Mouse (Mus musculus) ovary, postnatal 14 days (tissue): ENCODE data around the gene Lyve1.

Experiments
- DNase-seq: peaks from one replicate; pipeline ENCODE4 v3.0.0; 2022; ENCODE audit warnings: low spot score

Gene Lyve1

DNA sequence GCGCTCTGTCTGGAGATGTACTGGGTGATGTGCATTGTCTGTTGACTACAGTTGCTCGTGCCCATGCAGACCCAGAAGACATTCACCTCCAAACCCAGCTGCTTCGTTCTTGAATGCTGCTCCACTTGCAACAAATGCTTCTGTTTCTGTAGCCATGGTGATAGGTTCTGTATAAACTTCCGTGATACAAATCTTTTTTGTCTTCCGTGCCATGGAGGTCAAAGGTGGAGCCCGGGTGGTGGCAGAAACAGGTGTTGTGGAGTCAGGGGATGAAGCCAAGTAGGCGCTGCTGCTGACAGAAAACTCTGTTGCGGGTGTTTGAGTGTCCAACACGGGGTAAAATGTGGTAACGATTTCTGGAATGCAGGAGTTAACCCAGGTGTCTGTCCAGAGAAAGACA is 9.4 kb downstream of the Lyve1 start:
- no peak for DNase-seq

DNA sequence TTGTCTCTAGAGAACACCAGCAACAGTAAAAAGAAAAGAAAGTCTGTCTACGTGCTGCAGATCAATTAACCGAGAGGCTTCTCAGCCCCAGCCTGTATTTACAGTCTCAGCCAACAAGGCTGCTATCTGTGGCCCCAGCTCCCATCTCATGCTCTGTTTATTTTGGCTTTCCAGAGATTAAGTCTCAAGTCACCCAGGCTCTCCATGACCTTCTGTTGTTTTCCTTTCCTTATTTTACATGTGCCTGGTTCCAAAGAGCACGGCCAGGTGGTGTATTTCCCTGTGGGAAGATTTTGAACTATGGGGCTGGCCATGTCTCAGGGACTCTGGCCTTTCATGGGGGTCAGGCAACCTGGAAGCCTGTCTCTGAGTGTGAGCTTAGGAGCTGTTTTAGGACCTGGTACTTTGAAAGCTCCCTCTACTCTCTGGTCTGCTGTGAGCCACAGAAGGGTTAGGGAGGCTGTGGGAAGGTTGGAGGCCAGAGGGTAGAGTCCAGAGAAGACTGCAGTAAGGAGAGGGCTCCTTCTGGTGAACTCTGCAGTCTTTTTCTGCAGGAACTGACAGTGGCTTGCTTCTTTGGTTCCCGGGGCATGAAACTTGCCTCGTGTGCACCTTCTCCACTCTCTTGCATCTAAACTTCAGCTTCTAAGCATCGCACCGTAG is 11.4 kb downstream of the Lyve1 start:
- no peak for DNase-seq

GRCm38 (mm10) chr7:110848371-110848770 is 14.7 kb downstream of the Lyve1 start:
- DNase-seq, result no peak

GRCm38 (mm10) chr7:110847321-110847720 is 15.7 kb downstream of the Lyve1 start:
- no peak for DNase-seq

DNA sequence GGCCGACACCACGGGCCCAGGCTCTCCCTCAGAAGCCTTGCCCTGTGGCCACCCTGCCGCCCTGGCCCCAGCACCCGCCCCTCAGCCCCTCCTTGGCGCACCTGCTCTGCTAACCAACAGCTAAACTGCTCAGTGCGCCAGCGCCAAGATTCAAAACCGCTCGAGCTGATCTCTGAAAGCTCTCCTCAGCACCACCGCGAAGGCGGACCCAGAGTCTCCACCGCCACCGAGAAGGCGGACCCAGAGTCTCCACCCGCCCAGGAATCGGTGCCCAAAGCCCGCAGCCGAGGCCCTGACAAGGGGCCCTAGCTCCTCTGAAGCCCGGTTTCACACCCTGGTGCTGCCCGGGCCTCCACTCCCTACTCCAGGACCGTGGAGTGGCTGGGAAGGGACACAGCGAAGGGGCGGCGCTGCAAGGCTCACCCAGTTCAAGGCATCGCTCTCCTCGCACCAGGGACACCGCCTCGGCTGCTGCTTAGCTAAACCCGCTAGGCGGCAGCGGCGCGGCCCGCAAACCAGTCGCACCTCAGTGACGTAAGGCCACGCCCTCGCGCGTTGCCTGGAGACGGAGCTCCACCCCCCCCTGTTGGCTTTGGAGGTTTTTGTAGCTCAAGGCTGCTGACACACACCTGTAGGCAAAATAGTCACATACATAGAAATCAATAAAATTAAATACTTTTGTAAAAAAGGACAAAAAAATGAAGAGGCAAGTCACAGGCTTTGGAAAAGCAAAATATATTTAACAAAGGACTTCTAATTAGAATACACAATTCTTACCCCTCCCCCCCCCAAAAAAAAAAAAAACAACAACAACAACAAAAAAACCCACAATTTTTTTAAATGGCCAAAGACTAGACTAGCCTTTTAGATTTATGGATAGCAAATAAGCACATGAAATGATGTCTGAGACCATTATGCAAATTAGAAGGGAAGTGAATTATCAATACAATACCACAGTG is 18.8 kb downstream of the Lyve1 start, which contains the start of gene Rnf141:
Gene Rnf141, minus strand, starts transcription at position 542 of the 959 bp plus-strand sequence.
- DNase-seq, result peak; percentile 88

- no peak for DNase-seq
Measured at GRCm38 (mm10) chr7:110840332-110840731, 22.7 kb downstream of the Lyve1 start.

DNA sequence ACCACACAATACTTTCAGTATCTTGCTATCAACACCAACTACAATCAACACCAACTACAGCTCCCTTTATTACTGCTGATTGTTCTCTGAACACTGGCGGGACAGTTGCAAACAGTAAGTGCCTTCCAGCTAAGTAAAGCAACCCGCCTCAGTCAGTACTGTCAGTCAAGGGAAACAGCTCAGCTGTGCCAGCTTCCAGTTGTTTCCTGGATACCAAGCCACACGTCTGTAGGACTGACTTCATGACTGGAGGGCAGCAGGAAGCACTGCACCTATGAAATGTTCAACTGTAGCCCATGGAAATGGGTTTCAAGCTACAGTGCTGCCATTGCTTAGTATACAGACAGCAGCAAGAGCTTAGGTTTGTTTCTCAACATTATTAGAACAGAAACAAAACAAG is 28.5 kb downstream of the Lyve1 start:
- DNase-seq, result no peak

- no peak for DNase-seq
Measured at GRCm38 (mm10) chr7:110834018-110834417, 29.0 kb downstream of the Lyve1 start.

GRCm38 (mm10) chr7:110833024-110833423 is 30.0 kb downstream of the Lyve1 start:
- no peak for DNase-seq

GRCm38 (mm10) chr7:110823995-110824953 is 38.8 kb downstream of the Lyve1 start:
- no peak for DNase-seq

DNA sequence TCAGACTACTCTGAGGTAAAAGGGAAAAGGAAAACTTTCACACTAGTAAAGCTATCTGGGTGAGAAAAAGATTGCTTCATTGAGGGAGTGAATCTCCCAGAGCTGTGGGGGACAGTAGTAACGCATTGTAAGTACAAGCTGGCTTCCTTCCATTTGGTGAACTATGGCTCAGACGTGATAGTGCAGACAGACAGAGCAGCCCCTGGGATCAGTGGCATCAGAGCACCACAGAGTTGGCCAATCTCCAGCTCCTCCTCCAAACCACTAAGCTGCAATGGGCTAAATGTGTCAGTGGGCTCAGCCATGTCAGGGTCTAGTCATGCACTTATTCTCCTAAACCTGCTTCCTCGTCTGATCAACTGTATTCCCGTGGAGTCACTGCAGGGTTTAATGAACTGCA is 39.4 kb downstream of the Lyve1 start:
- no peak for DNase-seq

DNA sequence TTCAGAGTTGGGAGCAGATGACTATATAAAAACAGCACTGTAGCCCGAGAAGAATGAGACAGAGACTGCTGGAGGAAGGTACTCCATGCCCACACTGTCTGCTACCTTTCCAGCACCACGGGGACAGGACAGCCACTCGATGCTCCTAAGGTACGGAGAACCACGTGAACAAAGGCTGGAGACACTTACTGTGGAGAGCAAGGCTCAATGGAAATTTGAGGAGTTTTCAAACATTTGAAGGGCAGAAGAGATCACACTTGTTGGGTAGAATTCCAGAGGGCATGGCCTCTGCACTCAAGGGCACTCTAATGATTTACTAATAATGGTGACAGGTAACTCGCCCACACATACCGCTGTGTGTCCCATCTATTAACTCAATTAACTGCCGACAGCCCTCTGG is 40.0 kb downstream of the Lyve1 start:
- no peak for DNase-seq

- no peak for DNase-seq
Measured at GRCm38 (mm10) chr7:110822055-110822454, 41.0 kb downstream of the Lyve1 start.

GRCm38 (mm10) chr7:110821653-110822052 is 41.4 kb downstream of the Lyve1 start:
- DNase-seq, result no peak

DNA sequence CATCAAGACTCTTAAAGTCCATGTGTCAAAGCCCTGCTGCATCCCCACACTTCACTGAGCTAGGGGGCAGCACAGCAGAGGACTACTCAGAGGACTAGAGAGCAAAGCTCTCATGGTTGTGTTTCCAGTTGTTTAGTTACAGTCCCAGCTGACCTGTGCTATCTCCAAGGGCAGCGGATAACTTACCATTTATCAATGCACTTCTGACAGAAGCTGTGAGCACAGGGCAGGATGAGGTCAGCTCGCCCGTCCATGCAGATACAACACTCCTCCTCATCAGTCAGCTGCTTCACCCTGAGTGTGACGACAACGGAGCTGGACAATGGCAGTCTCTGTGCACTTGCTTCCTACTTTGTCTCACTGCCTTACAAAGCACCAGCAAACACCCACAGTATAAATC is 42.0 kb downstream of the Lyve1 start:
- no peak for DNase-seq

- no peak for DNase-seq
Measured at GRCm38 (mm10) chr7:110818787-110819350, 44.2 kb downstream of the Lyve1 start.

GRCm38 (mm10) chr7:110818206-110818605 is 44.8 kb downstream of the Lyve1 start:
- DNase-seq, result no peak

DNA sequence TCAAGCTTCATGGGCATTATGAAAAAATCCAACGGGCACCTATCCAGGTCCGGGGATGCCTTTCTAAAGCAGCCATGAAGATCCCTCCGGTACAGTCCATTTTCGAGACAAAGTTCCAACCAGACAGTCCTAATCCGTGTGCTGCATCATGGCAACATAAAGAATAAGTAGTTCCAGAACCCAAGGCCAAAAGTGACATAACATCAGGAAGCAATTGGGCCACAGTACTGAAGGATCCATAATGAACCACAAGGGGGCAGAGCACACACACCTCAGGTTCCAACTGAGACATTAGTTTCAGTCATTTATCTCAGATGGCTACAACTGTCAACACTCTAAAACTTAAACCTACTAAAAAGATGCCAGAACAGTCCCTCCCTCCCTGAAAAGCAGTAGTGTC is 47.0 kb downstream of the Lyve1 start:
- no peak for DNase-seq

DNA sequence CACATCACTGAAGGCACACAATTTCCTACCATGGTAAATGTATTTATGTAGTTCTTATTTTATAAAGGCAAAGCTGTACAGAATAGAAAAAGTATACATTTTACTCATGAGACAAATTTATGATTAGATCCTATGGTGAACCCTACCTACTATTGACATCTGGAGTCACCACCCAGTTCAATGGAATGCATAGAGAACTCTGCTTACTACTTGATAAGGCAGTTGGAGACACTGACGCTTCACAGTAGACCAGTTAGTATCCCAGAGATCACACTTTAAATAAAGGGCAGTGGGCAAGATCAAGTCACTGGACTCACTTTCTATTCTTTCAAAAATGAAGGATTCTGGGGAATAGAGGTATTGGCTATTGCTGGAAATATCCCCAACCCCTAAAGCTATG is 49.1 kb downstream of the Lyve1 start:
- no peak for DNase-seq

GRCm38 (mm10) chr7:110811529-110811928 is 51.5 kb downstream of the Lyve1 start:
- no peak for DNase-seq

DNA sequence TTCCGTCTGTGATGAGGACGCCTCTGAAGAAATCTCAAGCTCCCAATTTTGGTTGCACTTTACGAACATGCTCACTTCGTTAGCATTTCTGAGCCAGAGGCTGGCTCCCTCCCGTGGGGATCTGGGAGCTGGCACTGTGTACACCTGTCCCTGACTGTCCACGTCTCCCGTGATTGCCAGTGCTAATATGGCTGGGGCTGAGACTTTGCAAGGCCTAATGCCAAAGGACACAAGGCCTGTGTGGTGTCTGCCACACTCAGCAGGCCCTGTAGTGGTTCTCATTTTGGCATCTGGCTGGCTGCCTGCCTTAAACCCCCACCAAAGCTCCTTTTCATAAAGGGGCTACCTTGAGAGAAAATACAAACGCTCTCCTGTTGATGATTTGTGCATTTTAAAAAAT is 52.0 kb downstream of the Lyve1 start:
- DNase-seq, result no peak
